Mouse (Mus musculus): ENCODE measurements around the gene Trpv4. TPM values are rescaled to one million over a fixed set of nuclear protein-coding genes. Genes with fewer than 3 reads are reported as not detected.

The Trpv4 gene
- polyA plus RNA-seq, 1 experiment, result 31.8 TPM

DNA sequence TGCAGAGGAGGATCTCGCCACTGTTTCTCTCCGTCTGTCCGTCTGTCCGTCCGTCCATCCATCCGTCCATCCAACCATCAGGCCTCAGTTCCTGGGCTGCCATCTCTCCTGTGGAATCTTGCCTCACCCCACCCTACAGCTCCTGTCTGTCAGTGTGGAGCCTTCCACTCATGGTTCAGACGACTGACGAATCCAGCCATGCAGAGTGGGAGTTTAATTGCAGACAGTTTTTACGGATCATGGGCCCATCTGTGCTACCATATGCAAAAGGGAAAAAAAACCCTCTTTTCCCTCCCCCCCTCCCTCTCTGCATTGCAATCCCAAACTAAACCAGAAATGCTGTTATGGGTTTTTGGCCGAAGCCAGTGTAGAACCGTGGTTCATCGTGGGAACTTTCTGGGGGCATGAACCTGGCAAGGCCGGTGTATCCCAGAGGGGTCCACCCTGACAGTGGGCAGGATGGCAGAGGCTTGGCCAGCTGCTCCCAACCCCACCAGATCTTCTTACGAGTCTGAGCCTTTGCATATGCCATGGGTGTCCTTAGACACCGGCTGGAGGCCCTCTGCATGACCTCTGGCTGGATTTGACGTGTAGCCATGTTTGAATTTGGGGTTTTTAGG lies 82.1 kb downstream of the Trpv4 start:
- TF ChIP-seq CTCF (IDR thresholded peaks at IDR 0.05; ENCODE audit: low read depth, low read length) (no peak), POLR2A (IDR thresholded peaks at IDR 0.05; ENCODE audit: borderline replicate concordance, low read depth, low read length) (no peak)
- H3K27ac ChIP-seq (ENCODE audit: insufficient read depth, low read depth, low read length), result no peak overlapping the region

DNA sequence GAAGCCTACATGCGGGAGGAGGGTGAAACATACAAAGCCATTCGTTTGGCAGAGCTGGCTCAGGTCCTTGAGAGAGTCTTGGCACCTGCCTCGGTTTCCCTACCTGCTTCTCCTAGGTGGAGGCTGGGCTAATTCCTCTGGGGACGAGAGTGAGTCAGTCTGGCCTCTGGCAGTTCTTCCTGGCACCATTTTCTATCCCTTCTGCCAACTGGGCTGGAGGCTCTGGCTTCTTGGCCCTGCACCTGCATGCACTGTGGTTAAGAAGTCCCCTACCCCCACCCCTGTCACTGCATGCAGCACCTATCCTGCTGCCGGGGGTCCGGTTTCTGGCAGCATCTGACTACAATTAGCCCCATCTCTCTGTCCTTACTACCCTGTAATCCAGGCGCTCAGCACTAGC lies 82.7 kb downstream of the Trpv4 start:
- Histone ChIP-seq H3K4me3 (ENCODE audit: insufficient read depth, low read length) (no peak overlapping the region), H3K4me1 (ENCODE audit: control insufficient read depth, insufficient read depth, low read length) (no peaks in the 10 kb centered on the region), H3K27ac (ENCODE audit: insufficient read depth, low read depth, low read length) (no peak overlapping the region)
- TF ChIP-seq POLR2A (IDR thresholded peaks at IDR 0.05; ENCODE audit: borderline replicate concordance, low read depth, low read length), result no peak
- TF ChIP-seq CTCF (IDR thresholded peaks at IDR 0.05; ENCODE audit: low read depth, low read length), result no peak

More for the DNA sequence above, 82.1 kb downstream of the Trpv4 start:
- Histone ChIP-seq H3K4me1 (ENCODE audit: control insufficient read depth, insufficient read depth, low read length) (no peaks in the 10 kb centered on the region), H3K4me3 (ENCODE audit: insufficient read depth, low read length) (no peak overlapping the region)

DNA sequence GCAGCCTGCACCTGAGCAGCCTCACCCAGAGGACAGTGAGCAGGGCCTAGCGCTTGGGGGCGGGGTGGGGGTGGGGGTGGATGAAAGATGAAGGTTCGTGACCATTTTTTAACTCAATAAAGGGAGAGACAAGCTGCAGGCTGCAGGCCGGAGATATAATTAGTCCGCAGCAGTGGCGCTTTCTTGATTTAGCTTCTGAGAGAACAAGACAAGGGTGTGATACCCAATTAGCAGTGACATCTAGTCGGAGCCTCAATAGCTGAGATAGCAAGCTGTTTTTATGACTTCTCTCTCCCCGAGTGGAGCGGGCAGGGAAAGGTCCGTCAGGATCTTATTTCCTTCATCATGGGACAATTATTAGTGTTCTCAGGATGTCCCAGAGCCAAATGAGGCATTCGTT lies 83.2 kb downstream of the Trpv4 start:
- Histone ChIP-seq H3K27ac (ENCODE audit: insufficient read depth, low read depth, low read length) (no peak overlapping the region), H3K4me1 (ENCODE audit: control insufficient read depth, insufficient read depth, low read length) (no peaks in the 10 kb centered on the region)
- no peak for TF ChIP-seq CTCF (IDR thresholded peaks at IDR 0.05; ENCODE audit: low read depth, low read length)
- TF ChIP-seq POLR2A (IDR thresholded peaks at IDR 0.05; ENCODE audit: borderline replicate concordance, low read depth, low read length), result no peak

DNA sequence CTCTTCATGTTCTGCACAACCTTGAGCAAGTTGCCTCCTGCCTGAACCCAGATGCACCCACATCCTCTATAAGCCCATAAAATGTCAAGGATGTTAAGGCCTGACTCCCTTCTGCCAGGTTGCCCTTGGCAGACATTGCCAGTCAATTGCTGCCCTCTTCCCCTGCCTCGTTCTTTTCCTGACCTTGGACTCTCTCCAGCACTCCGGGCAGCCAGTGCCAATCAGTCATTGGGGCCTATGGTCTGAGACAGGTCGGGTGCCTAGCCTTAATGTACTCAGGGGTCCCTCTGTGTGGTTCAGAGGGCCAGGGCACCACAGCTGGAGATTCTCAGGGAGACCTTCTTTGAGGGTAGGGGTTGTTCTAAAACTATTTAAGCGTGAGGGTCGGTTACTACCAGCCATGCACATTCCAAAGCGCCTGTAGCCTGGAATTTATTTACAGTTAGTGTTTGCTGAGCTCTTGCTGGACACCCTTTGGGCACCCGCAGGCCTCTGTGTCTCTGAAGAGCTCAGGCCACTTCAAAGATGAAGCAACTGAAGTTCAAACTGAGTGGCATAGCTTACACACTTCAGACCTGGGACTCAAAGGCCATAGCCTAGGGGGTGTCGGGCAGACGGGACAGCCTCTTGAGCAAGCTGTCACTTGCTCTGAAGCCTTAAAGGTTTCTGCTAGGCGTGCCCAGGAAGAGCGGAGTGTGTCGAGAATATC lies 84.1 kb downstream of the Trpv4 start:
- no peak overlapping the region for H3K27ac ChIP-seq (ENCODE audit: insufficient read depth, low read depth, low read length)
- no peak overlapping the region for H3K4me3 ChIP-seq (ENCODE audit: insufficient read depth, low read length)
- TF ChIP-seq POLR2A (IDR thresholded peaks at IDR 0.05; ENCODE audit: borderline replicate concordance, low read depth, low read length), result no peak
- TF ChIP-seq CTCF (IDR thresholded peaks at IDR 0.05; ENCODE audit: low read depth, low read length), result no peak
- H3K4me1 ChIP-seq (ENCODE audit: control insufficient read depth, insufficient read depth, low read length), result no peaks in the 10 kb centered on the region

More for the DNA sequence above, 83.2 kb downstream of the Trpv4 start:
- no peak overlapping the region for H3K4me3 ChIP-seq (ENCODE audit: insufficient read depth, low read length)

DNA sequence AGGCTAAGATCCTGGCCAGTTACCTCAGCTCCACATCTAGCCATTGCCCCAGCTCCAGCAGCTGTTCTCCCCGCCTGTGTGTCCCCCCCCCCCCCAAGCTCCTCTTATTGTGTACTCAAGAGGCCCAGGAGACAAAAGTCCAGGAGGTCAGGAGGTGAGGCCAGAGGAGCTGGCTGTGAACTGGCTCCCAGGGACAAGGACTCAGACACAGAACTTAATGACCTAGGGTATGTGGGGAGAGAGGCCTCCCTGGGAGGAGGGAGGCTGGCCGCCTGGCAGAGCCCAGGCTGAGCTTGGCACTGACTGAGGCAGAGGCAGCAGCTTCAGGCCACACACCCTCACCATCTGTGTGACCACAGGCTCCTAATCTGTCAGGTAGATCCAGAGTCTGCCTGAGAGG lies 85.2 kb downstream of the Trpv4 start:
- TF ChIP-seq POLR2A (IDR thresholded peaks at IDR 0.05; ENCODE audit: borderline replicate concordance, low read depth, low read length) (no peak), CTCF (IDR thresholded peaks at IDR 0.05; ENCODE audit: low read depth, low read length) (no peak)
- H3K4me3 ChIP-seq (ENCODE audit: insufficient read depth, low read length), result no peak overlapping the region
- H3K4me1 ChIP-seq (ENCODE audit: control insufficient read depth, insufficient read depth, low read length), result peaks cover 4% of the 10 kb centered on the region; the same call in 1 of the 2 replicates
- no peak overlapping the region for H3K27ac ChIP-seq (ENCODE audit: insufficient read depth, low read depth, low read length)

Other genes starting within 250 kb of the Trpv4 start
- 6.7 and 7.5 TPM in 2 replicates for gene Mmab, start 214.4 kb downstream of the Trpv4 start, polyA plus RNA-seq (2012; ENCODE audit: insufficient read depth, insufficient read length, missing spikeins)
- gene Mvk, start 214.2 kb downstream of the Trpv4 start, polyA plus RNA-seq (2012; ENCODE audit: insufficient read depth, insufficient read length, missing spikeins), result 11.2 and 13.3 TPM in 2 replicates
- 1.5 and 1.9 TPM in 2 replicates for gene Fam222a, start 90.4 kb downstream of the Trpv4 start, polyA plus RNA-seq (2012; ENCODE audit: insufficient read depth, insufficient read length, missing spikeins)
- gene Gltp, start 32.6 kb upstream of the Trpv4 start, polyA plus RNA-seq (2012; ENCODE audit: insufficient read depth, insufficient read length, missing spikeins), result 336 and 371 TPM in 2 replicates
- gene Tchp, start 49.3 kb upstream of the Trpv4 start, polyA plus RNA-seq (2012; ENCODE audit: insufficient read depth, insufficient read length, missing spikeins), result 13.1 and 13.7 TPM in 2 replicates
- 102 and 116 TPM in 2 replicates for gene Ankrd13a, start 116.3 kb upstream of the Trpv4 start, polyA plus RNA-seq (2012; ENCODE audit: insufficient read depth, insufficient read length, missing spikeins)
- 111 and 116 TPM in 2 replicates for gene Git2, start 117.1 kb upstream of the Trpv4 start, polyA plus RNA-seq (2012; ENCODE audit: insufficient read depth, insufficient read length, missing spikeins)
- gene 1500011B03Rik, start 165.0 kb upstream of the Trpv4 start, polyA plus RNA-seq (2012; ENCODE audit: insufficient read depth, insufficient read length, missing spikeins), result 32.9 and 35.7 TPM in 2 replicates
- gene 4930519G04Rik, start 195.2 kb upstream of the Trpv4 start, polyA plus RNA-seq (2012; ENCODE audit: insufficient read depth, insufficient read length, missing spikeins), result not detected in 2 replicates
- not detected in 2 replicates for gene Gm9936, start 200.3 kb upstream of the Trpv4 start, polyA plus RNA-seq (2012; ENCODE audit: insufficient read depth, insufficient read length, missing spikeins)
- 359 and 380 TPM in 2 replicates for gene Oasl2, start 238.5 kb upstream of the Trpv4 start, polyA plus RNA-seq (2012; ENCODE audit: insufficient read depth, insufficient read length, missing spikeins)

Data from bone marrow macrophage, adult 2 months (primary cell).